Mouse (Mus musculus) MEL (cell line): ENCODE results near the gene 1110057P08Rik.

Experiments used
- BHLHE40 ChIP-seq: IDR thresholded peaks from 2 replicates; pipeline ENCODE4 v1.6.1; 2012; ENCODE audit warnings: low read depth, mild to moderate bottlenecking, inconsistent platforms, low read length, improper control_type of control experiment, borderline replicate concordance
- CTCF ChIP-seq, 3 experiments: IDR thresholded peaks in 2 of 3; conservative IDR thresholded peaks in 1 of 3; 2 replicates each; pipeline ENCODE4 v1.5.1; 2011 to 2012; ENCODE audit warnings: low read length in 3 of 3, low read depth in 2 of 3, mild to moderate bottlenecking in 2 of 3, improper control_type of control experiment in 1 of 3, inconsistent platforms in 1 of 3, mixed read lengths in 1 of 3, moderate library complexity in 1 of 3; ENCODE audit not compliant: control insufficient read depth in 1 of 3, insufficient read depth in 1 of 3, poor library complexity in 1 of 3, severe bottlenecking in 1 of 3
- HCFC1 ChIP-seq: IDR thresholded peaks from 2 replicates; pipeline ENCODE4 v1.6.1; 2012; ENCODE audit warnings: low read depth, mild to moderate bottlenecking, inconsistent platforms, low read length, improper control_type of control experiment, moderate library complexity
- MAFK ChIP-seq: IDR thresholded peaks from 2 replicates; pipeline ENCODE4 v1.6.1; 2011; ENCODE audit warnings: low read depth, mild to moderate bottlenecking, low read length, improper control_type of control experiment, borderline replicate concordance

- TF ChIP-seq CTCF (IDR thresholded peaks at IDR 0.05 in 2 of 3, conservative IDR thresholded peaks at IDR 0.05 in 1 of 3; ENCODE audit: control insufficient read depth in 1 of 3, insufficient read depth in 1 of 3, low read depth in 2 of 3, low read length in 3 of 3, poor library complexity in 1 of 3, severe bottlenecking in 1 of 3) (no peak), MAFK (no peak), HCFC1 (no peak), BHLHE40 (no peak)
These were observed 16.9 kb upstream of the 1110057P08Rik start, which contains the start of gene Gm9789 for GRCm38 (mm10) chr16:89157652-89158051.
